ENCODE assay signal across 8 mouse cellular contexts in the genomic region with DNA sequence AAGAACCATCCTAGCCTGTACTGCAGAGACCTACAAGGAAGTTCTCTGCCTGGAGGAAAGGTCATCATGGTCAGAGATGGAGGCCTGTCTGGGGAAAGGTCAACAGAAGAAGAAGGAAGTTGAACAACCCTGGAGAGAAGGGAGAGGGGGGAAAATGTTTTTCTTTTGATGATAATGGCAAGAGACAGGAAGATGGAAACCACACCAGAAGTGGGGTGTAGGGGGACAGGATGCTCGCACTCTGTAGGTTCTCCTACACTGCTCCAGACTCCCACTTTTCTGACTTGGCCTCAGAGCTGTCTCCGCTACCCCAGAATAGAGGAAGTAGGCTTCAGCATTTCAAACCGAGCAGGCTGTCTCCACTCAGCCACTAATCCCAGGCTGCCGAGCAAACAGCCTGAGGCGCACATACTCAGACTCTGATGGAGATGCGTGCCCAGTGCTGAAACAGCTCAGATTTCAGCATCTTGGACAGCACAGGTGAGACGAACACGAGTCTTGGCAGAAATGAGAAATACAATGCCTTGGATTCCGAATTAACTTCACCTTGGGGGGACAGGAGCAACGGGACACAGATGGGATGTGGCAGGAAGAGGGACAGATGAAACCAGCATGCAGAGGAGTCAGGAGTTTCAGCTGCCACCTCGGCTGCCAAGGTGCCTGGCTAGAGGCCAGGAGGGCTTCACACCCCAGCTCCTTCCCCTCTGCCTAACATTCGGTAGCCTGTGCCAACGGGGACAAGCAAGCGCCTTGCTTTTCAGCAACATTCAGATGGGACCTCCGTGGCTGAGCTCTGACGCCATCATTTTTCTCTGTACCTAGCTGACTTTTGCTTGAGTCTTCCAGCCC. TPM values are rescaled to one million over a fixed set of nuclear protein-coding genes. Genes with fewer than 3 reads are reported as not detected.
DNase-seq lines count a peak whose midpoint lies in the region; ATAC-seq and TF ChIP-seq lines count a peak whose summit lies in the region.

No protein-coding gene starts in this region.

- ATAC-seq in forebrain, embryonic 15.5 days (replicated peaks), result peak; percentile 76
- peak; percentile 73 for ATAC-seq in inflammation-experienced regulatory T-cells, adult 6 months
- ATAC-seq in erythroblast, adult 5-6 weeks (replicated peaks; ENCODE audit: low FRiP score, poor library complexity, severe bottlenecking), result no peak

- peak overlapping the region; percentile 16; the same call in 1 of the 2 replicates for H3K4me3 ChIP-seq in heart, adult 2 months
- H3K4me3 ChIP-seq in bone marrow macrophage, adult 2 months (ENCODE audit: insufficient read depth, low read length), result peak overlapping the region; percentile 26
- peak overlapping the region; percentile 11 for H3K4me3 ChIP-seq in forebrain, embryonic 15.5 days
- H3K4me3 ChIP-seq in lung, adult 2 months (replicated peaks; ENCODE audit: extremely low read depth, low read depth, low read length), result no peak overlapping the region
- H3K4me3 ChIP-seq in olfactory bulb, adult 2 months (ENCODE audit: insufficient read depth, low read depth, low read length), result no peak overlapping the region

- TF ChIP-seq POLR2A in heart, adult 2 months (IDR thresholded peaks at IDR 0.05; ENCODE audit: insufficient read depth, low read depth, low read length), result no peak
- no peak for TF ChIP-seq POLR2A in bone marrow macrophage, adult 2 months (IDR thresholded peaks at IDR 0.05; ENCODE audit: borderline replicate concordance, low read depth, low read length)
- TF ChIP-seq POLR2A in lung, adult 2 months (IDR thresholded peaks at IDR 0.05; ENCODE audit: borderline replicate concordance, extremely low read depth, low read depth, low read length), result no peak
- TF ChIP-seq POLR2A in olfactory bulb, adult 2 months (IDR thresholded peaks at IDR 0.05; ENCODE audit: insufficient read depth, low read depth, low read length), result no peak

- 18% methylated on average over 16 of the region's 16 CpGs for WGBS in heart, adult 2 months
- WGBS in forebrain, embryonic 15.5 days, result 12% methylated on average over 16 of the region's 16 CpGs
- 28% methylated on average over 16 of the region's 16 CpGs for WGBS in lung, adult 2 months
- WGBS in olfactory bulb, adult 2 months, result 30% methylated on average over 16 of the region's 16 CpGs

- 0 out of 2 replicates have a peak overlapping the region, but pooled peaks have one; percentile 11 for H3K9ac ChIP-seq in heart, adult 2 months (ENCODE audit: low read depth, low read length)
- H3K9ac ChIP-seq in forebrain, embryonic 15.5 days (replicated peaks), result 0 out of 2 replicates have a peak overlapping the region, but pooled peaks have one; percentile 19

- peaks cover 30% of the 10 kb centered on the region for H3K4me1 ChIP-seq in heart, adult 2 months (ENCODE audit: control insufficient read depth, insufficient read depth, low read length)
- H3K4me1 ChIP-seq in bone marrow macrophage, adult 2 months (ENCODE audit: control insufficient read depth, insufficient read depth, low read length), result peaks cover 74% of the 10 kb centered on the region
- peaks cover 62% of the 10 kb centered on the region for H3K4me1 ChIP-seq in forebrain, embryonic 15.5 days
- H3K4me1 ChIP-seq in lung, adult 2 months (ENCODE audit: control insufficient read depth, insufficient read depth, low read length), result peaks cover 25% of the 10 kb centered on the region
- peaks cover 51% of the 10 kb centered on the region for H3K4me1 ChIP-seq in olfactory bulb, adult 2 months (ENCODE audit: control insufficient read depth, insufficient read depth, low read length)

- TF ChIP-seq EP300 in heart, adult 2 months (IDR thresholded peaks at IDR 0.05; ENCODE audit: insufficient read depth, low read depth, low read length), result no peak

- peak overlapping the region; percentile 40 for H3K4me2 ChIP-seq in forebrain, embryonic 15.5 days (replicated peaks)

- no peaks in the 10 kb centered on the region for H3K27me3 ChIP-seq in heart, adult 2 months (ENCODE audit: control insufficient read depth, insufficient read depth, low read length)
- H3K27me3 ChIP-seq in forebrain, embryonic 15.5 days, result no peaks in the 10 kb centered on the region

- H3K27ac ChIP-seq in heart, adult 2 months, result peak overlapping the region; percentile 57
- peak overlapping the region; percentile 77 for H3K27ac ChIP-seq in bone marrow macrophage, adult 2 months (ENCODE audit: insufficient read depth, low read depth, low read length)
- H3K27ac ChIP-seq in forebrain, embryonic 15.5 days (replicated peaks), result peak overlapping the region; percentile 80
- H3K27ac ChIP-seq in olfactory bulb, adult 2 months (ENCODE audit: insufficient read depth, low read depth, low read length), result peak overlapping the region; percentile 9; the same call in 1 of the 2 replicates

- DNase-seq in heart, adult 2 months, result peak in 1 of 2 experiments; percentile 58
- DNase-seq in heart, adult 8-10 months (ENCODE audit: low spot score), result no peak
- DNase-seq in lung, adult 2 months, result peak; percentile 41

- 0 out of 2 replicates have a peak, but pooled peaks cover 1% of the 10 kb centered on the region for H3K79me2 ChIP-seq in heart, adult 2 months (replicated peaks; ENCODE audit: control insufficient read depth, insufficient read depth, low read length)

- H3K9me3 ChIP-seq in forebrain, embryonic 15.5 days, result no peaks in the 10 kb centered on the region

- peaks cover 27% of the 10 kb centered on the region for H3K36me3 ChIP-seq in heart, adult 2 months (ENCODE audit: control insufficient read depth, insufficient read depth, low read length)
- H3K36me3 ChIP-seq in forebrain, embryonic 15.5 days, result no peaks in the 10 kb centered on the region

- intact Hi-C loops in heart, adult 2 months (cut with DNase I), result loop anchor here (1.0 kb wide), 1 partner anchor 47 kb away; no protein-coding TSS in a partner anchor

- TF ChIP-seq CTCF in heart, adult 2 months (IDR thresholded peaks at IDR 0.05), result no peak
- no peak for TF ChIP-seq CTCF in bone marrow macrophage, adult 2 months (IDR thresholded peaks at IDR 0.05; ENCODE audit: low read depth, low read length)
- TF ChIP-seq CTCF in lung, adult 2 months (IDR thresholded peaks at IDR 0.05; ENCODE audit: insufficient read depth, low read length), result no peak
- TF ChIP-seq CTCF in olfactory bulb, adult 2 months (IDR thresholded peaks at IDR 0.05; ENCODE audit: insufficient read depth, low read depth, low read length), result no peak

RNA-seq across cellular contexts. Expression of a gene that starts 49.6 kb away (rescaled TPM):
- total RNA-seq in heart, adult 2 months (2021), result 10 to 100 TPM; 33.8 to 39.4 TPM
- polyA plus RNA-seq in heart, adult 2 months (2012; rRNA removed), result 31.9 and 32.1 TPM in 2 replicates
- 10 to 100 TPM; 32.0 to 37.6 (median 35.2) TPM for total RNA-seq in heart, adult 8-10 months (2022)
- polyA plus RNA-seq in bone marrow macrophage, adult 2 months (2012; ENCODE audit: insufficient read depth, insufficient read length, missing spikeins), result 57.2 and 65.1 TPM in 2 replicates
- 6.2 and 7.9 TPM in 2 replicates for polyA plus RNA-seq in forebrain, embryonic 15.5 days (2015; fragmentation: Nextera tagmentation; extraction: Ambion mirVana)
- 10 to 100 TPM; 36.0 to 50.7 (median 38.6) TPM for polyA plus RNA-seq in inflammation-experienced regulatory T-cells, adult 6 months (2017; shearing (Covaris generic))
- polyA plus RNA-seq in lung, adult 2 months (2012; rRNA removed), result 76.0 and 99.4 TPM in 2 replicates
- polyA plus RNA-seq in olfactory bulb, adult 2 months (2012; ENCODE audit: insufficient read depth, insufficient read length, low replicate concordance, missing spikeins), result not detected in 2 replicates
- 3.8 TPM in 2 replicates for total RNA-seq in erythroblast, adult 5-6 weeks (2015; ENCODE audit: low replicate concordance)
- total RNA-seq in erythroblast, adult 5-6 weeks (2017; ENCODE audit: low replicate concordance), result 3.3 and 4.2 TPM in 2 replicates

Comparison
In these comparisons a context has a peak if more than half of its experiments do, and no peak if none do; other contexts are left out.
1. H3K27ac ChIP-seq: peak in every context shown above with its lines; median percentile 80 in forebrain, embryonic 15.5 days; 77 in bone marrow macrophage, adult 2 months; 57 in heart, adult 2 months; 9 in olfactory bulb, adult 2 months.
2. H3K4me3 ChIP-seq: peak in heart, adult 2 months (single experiment), bone marrow macrophage, adult 2 months (single experiment) and forebrain, embryonic 15.5 days (single experiment); none in lung, adult 2 months (single experiment) and olfactory bulb, adult 2 months (single experiment).